Mouse (Mus musculus) ovary, postnatal 36 days (tissue): ENCODE data around the gene Cyp2a4.
"Not testable (repeated sequence)": the region's sequence is repeated elsewhere in the genome, so short reads cannot be mapped to it uniquely, and the experiment has no call there.

Source experiments
- DNase-seq: peaks from one replicate; pipeline ENCODE4 v3.0.0; 2022; ENCODE audit warnings: low spot score, mixed read lengths

Cyp2a4 gene

DNA sequence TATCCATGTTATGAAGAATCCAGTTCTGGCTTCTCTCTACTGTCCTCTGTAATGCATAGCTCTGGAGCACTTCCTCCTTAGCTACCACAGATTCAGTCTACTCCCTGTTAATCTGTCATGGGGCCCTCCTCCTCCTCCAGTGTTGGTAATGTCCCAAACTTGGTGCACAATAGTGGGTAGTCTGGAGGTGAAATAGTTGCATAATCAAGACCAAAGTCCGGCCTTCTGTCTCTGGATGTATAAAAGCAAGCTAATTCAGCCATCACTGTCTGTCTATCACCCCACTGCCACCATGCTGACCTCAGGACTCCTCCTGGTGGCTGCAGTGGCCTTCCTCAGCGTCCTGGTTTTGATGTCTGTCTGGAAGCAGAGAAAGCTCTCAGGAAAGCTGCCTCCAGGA, at the start of gene Cyp2a4:
TSS of gene Cyp2a4 (plus strand) at position 244 of the 400 bp plus-strand sequence.
- DNase-seq: not testable (repeated sequence)

DNA sequence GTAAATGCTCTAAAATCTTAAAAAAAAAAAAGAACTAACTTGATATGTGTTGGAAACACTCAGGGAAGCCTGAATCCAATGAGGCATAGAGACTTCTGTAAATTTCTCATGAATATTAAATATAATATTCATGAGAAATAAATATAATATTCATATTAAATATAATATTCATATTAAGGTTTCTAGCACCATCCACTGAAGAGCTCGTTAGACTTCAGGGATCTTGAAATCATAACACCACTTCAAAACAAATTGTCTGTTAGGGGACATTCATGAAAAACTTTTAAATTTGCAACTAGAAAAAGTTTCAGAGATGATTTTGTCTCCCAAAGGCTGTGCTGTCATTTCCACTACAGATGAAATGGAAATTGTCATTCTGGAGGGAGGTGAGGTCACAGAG, 46.9 kb upstream of the Cyp2a4 start, which contains the start of gene Vmn1r184:
TSS of gene Vmn1r184 (plus strand) at position 301 of the 400 bp plus-strand sequence.
- DNase-seq: not testable (repeated sequence)

DNA sequence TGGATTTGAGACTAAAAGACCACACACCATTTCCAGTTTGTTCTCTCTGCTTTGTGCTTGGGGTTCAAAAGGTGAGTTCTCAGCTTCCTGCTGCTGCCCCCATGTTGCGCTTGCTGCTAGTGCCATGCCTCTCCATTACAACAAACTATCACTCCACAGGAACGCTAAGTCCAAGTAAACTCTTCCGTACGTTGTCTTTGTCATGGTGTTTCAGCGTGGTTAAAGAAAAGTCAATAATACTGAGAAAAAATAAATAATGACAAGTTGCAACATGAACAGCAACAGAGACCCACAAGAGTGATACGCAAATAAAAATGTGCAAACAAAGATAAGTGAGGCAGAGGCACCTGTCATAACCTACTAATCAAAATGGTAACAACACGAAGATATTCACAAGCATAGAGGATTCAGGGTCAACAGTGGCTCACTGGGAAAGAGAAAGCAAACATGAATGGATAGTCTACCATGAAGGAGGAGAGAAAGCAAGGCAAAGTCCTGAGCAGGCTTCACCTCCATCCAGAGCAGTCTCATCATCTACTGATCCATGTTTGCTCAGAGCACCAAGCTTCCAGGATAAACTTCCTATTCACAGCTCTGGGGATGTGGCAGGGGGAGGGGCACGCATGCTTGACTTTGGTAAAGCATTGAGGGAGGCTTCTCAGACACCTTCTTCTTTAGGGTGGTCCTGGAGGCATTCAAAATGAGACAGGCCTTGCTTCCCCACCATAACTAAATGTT, 3.4 kb upstream of the Cyp2a4 start:
- DNase-seq: not testable (repeated sequence)

DNA sequence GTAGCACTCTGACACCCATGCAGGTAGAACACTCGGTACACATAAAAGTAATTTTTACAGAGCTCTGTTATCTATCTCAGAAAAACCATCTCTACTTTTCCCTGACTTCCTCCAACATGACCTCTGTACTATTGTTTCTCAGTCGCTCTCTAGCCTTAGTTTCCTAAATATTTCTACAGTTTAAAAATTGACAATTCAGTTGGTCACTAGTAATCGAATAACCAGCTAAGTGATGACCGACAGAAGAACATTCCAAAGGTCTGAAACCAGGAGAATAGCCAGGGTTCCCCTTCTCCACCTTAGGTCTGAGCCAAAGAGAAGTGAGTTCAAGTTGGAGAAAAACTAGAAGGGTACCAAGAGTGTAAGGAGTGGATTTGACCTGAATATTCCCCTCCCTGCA, 4.8 kb downstream of the Cyp2a4 start:
- not testable (repeated sequence) for DNase-seq

DNA sequence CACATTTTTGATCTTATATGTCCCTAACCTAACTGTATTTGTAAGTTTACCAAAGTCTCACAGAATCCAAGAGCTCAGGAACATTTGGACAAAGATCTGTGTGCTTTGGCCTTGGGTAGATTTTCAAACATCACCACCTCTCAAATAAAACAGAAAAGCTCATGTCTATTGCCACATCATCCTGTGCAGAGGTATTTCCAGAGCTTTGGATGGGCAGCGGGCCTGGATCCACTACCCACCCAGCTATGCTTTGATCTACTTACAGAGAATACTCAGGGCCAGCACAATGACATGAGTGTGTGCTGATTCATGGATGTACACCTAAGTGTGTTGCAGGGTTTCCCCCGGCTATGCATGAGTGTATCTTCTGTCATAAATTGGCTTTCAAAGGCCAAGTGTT, 8.2 kb downstream of the Cyp2a4 start:
- DNase-seq: not testable (repeated sequence)

DNA sequence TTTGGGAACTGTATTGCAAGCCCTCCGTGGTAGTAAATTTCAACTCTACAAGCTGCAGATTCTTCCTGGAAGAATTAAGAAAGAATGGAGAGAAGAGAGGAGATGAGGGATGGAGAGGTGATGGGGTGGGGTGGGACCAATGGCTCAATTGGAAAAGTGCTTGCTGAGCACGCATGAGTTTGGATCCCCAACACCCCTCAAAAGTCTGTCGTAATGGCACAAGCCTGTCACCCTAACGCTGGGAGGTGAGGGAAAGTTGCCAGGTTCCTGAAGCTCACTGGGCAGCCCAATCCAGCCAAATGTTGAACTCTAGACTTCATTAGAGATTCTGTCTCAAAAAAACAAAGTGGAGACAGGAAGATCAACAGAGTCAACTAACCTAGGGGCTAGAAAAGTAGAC, 8.8 kb downstream of the Cyp2a4 start:
- not testable (repeated sequence) for DNase-seq

DNA sequence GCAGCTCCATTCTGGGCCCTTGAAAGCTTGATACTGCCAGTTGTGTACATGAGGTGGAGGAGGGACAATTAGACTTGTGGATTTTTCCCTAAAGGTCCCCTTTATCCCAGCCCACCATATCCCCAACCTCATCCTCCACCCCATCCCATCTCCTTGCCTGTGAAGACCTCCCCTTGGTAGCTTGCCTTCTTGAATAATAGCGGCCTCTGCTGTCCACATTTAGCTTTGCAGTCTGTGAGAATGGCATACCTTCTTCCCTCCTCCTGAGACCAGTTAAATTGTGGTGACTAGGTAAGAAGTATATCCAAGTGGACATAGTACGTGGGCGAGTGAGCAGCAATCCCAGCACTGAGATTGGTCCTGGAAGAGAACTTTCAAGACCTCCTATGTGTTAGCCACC, 13.4 kb downstream of the Cyp2a4 start:
- not testable (repeated sequence) for DNase-seq

DNA sequence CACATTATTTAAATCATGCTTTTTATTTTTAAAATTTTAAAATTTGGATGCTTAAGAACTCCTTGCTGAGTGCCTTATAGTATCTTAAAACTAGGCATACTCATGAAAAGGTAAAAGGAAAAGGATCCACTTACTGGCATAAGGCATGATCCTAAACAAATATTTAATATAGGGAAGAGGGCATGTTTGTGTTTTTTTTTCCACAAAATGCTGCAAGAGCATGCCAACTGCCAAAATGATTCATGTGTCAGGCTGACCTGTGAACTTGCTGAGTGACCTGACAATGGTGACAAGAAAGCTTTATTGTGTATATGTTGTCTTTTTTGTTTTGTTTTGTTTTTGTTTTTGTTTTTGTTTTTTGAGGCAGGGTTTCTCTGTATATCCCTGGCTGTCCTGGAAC, 43.2 kb downstream of the Cyp2a4 start:
- not testable (repeated sequence) for DNase-seq

DNA sequence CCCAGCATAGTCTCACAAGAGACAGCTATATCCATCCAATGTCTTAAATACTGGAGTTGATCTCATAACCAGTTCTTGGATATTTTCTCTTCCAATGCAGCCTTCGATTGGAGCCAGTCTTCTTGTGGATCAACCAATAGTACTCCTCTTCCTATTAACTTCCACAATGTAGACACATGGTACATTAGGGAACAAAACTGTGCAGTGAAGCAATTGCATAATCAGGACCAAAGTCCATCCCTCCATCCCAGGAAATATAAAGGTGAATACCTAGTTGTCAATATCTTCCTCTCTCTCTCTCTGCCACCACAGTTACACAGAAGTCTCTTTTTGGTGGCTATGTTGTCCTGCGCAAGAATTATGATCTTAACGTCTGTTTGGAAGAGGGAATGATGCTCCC, 45.3 kb downstream of the Cyp2a4 start:
- not testable (repeated sequence) for DNase-seq

DNA sequence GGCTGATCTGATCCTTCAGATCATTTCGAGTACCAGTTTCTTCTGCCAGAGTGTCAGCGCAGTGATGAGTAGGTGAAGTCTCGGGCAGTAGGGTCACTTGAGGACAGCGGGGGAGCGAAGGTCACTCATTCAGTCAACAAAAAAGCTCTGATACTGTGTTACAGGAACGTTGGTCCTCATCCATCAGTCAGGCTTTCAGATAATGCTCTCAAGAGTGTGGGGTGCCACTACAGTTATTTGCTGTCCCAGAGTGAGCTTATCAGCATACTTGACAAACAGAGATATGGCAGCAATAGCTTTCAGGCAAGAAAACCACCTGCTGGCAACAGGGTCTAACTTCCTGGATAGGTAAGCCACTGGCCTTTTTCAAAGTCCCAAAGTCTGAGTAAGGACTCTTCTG, 49.8 kb downstream of the Cyp2a4 start:
- DNase-seq: not testable (repeated sequence)
